Mouse (Mus musculus) MEL-GATA-1-ER (cell line): ENCODE results near the gene Zfp426.

ENCODE experiments used
- DNase-seq: peaks from one replicate; pipeline ENCODE4 v3.0.0-alpha.2; 2012; ENCODE audit warnings: low read depth; ENCODE audit errors: extremely low read depth

Zfp426 gene

DNA sequence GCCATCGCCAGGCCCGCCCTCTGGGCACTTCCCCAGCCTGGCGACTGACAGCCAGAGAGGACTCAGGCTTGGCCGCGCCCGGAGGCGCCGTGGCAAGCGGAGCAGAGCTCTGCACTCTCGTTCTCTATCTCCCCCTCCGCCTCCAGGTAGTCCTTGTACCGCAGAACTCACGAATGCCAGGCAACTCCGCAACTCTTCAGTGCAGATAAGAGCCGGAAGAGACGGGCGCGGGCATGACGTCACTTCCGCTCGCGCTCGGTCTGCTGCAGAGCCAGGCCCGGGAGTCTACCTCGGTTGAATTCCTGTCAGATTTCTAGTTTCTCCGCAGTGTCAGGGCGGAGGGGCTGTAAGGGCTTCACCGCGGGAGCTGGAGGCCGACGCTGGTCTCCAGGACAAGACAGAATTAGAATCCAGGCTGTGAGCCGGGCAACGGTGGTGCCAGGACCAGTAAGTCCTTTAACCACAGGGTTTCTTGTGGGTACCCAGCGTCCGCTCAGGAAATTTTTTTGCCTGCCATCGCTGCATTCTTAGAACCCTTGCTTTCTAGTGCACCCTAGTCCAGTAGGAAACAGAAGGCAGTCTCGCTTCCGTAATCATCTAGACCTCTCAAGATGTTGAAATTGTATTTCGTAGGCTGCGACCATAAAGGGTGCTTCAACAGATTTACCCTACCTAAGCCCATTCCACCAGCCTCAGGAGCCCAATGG is at the start of gene Zfp426:
TSS of gene Zfp426 (minus strand) at position 220 of the 707 bp plus-strand sequence.
- DNase-seq = peak; percentile 92

DNA sequence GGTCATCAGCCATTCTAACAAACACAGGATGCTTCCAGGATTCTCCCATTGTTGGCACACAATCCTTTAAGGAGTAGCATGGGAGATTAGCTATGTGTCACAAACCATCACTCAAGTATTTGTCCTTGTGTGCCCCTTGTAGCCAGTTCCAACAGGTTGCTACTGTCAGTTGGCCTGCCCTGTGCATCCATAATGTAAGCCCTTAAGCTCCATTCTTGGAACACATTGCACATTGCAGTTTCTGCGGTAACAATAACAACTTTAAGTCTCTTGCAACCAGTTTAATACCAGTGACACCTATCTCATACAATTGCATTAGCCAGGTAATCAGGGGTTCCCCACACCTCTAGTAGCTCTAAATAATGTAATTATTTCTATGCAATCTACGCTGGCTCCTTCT is 44.1 kb upstream of the Zfp426 start:
- DNase-seq = no peak

DNA sequence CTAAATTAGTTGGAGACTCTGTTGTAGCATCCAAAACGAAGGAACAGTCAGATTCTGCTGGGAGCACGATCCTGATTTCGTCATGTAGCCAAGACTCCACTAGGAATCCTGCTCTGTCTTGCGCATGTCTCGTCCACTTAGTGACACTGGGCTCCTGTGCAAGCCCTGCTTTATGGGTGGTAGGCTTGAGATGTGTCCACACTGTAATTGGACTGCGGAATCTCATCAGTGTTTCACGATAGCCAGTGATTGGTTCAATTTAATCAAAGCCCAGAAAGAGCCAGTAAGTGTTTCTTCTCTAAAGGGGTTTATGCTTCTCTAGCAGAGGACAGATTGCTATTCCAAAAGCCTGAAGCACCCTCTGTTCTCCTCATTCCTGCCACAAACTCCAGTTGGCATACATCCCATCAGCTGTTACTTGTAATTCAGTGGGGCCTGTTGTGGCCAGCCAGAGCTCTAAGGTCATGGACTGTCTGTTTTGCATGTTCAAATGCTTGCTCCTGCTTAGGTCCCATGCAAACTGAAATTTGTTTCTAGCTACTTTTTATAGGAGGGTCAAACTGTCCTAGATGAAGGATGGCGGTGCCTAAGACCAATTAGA is 41.9 kb upstream of the Zfp426 start:
- no peak for DNase-seq

DNA sequence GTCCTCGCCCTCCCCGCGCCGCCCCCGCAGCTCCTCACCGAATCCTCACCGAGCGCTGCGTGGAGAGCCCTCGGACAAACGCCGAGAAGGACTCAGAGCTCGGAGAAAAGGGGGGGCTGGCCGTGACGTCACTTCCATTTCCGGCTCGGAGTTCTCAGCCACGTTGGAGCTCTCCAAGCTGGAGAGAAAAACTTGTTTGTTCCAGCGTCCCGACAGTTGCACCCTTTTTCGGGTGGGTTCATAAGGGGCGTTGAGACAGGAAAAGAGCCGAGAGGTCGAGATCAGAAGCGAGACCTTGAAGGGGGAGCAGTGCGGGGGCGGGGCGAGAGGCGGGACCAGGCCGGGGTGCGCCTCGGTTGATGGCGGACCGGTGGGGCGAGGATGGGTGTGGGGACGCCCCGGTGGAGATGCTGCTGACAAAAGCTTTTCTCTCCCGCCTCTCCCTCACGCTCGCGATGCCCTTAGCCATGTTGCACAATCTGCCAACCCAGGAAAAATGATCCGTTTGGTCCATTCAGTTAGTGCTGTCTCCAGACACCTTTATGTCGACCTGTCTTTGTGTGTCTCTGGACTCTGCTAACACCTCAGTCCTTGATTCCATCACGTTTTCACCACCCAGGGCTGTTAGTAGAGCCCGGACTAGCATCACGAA is 28.9 kb upstream of the Zfp426 start, which contains the start of gene Zfp266:
TSS of gene Zfp266 (minus strand) at position 112 of the 652 bp plus-strand sequence.
- DNase-seq = peak; percentile 77

GRCm38 (mm10) chr9:20520531-20521210 is 28.1 kb upstream of the Zfp426 start:
- peak; percentile 36 for DNase-seq

- DNase-seq = no peak
Measured at GRCm38 (mm10) chr9:20519949-20520348, 27.4 kb upstream of the Zfp426 start.

DNA sequence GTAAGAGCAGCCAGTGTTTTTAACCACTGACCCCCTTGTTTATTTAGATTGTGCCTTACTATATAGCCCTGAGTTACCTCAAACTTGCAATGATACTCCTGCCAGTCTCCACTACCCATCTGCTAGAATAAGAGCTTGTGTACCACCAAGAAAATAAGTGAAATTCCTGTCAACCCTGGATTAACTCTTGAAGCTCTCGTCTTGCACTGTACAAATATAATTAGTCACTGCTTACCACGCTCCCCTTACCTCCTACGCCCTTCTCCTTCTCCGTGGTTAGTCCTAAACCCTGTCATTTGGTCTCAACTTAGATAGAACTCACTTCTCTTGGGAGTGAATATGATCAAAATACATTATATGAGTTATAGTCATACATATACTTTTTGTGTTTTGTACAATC is 26.2 kb upstream of the Zfp426 start:
- no peak for DNase-seq

DNA sequence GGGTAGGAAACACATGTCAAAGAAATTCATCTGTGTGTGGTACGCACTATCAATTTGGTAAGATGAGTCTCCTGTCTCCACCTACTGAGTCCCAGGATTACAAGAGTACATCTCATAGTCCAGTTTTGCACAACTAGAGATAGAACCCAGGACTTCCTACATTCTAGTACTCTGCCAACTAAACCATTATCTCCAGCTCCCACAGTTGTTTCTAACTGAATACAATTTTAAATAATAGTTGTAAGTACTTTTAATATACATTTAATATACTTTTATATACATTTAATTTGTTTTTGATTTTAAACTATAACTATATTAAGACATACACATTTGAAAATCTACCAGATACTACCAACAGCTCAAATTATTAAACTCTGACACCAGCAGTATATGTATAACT is 25.2 kb upstream of the Zfp426 start:
- no peak for DNase-seq

- no peak for DNase-seq
Measured at GRCm38 (mm10) chr9:20514016-20514415, 21.5 kb upstream of the Zfp426 start.

- DNase-seq = no peak
Measured at GRCm38 (mm10) chr9:20512714-20513113, 20.2 kb upstream of the Zfp426 start.

GRCm38 (mm10) chr9:20511645-20512044 is 19.1 kb upstream of the Zfp426 start:
- no peak for DNase-seq

DNA sequence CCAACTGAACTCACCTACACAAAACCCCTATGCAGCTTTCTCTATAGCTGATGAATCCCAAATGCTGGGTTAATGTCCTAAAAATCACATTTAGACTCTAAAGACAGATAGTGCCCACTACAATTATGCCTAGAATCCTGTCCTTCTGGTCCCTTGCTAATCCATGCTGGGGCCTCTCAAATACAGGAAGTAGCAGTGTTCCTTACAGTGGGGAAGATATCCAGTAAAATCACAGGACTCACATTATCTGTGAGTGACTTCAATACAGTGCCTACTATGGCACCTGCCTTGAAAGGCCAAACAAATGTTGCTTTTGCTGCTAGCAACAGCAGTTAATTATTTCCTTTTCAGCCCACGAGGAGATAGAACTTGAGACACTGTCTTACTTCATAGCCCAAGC is 17.8 kb upstream of the Zfp426 start:
- DNase-seq = no peak

DNA sequence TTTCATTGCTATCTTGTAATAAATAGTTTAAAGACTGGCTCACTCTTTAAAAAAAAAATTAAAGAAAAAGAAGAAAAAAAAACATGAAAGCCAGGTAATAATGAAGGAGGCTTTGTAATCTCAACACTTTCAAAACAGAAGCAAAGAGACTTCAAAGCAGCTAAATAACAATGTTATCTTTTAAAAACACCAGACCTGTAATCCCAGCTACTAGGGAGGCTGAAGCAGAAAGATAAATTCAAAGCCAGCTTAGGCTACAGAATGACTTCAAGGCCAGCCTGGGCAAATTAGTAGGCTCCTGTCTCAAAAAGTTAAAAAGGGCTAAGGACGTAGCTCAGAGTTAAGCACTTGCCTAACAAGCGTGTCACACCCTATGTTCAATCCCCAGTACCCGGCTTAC is 17.1 kb upstream of the Zfp426 start:
- no peak for DNase-seq

GRCm38 (mm10) chr9:20504801-20505200 is 12.3 kb upstream of the Zfp426 start:
- DNase-seq = no peak

DNA sequence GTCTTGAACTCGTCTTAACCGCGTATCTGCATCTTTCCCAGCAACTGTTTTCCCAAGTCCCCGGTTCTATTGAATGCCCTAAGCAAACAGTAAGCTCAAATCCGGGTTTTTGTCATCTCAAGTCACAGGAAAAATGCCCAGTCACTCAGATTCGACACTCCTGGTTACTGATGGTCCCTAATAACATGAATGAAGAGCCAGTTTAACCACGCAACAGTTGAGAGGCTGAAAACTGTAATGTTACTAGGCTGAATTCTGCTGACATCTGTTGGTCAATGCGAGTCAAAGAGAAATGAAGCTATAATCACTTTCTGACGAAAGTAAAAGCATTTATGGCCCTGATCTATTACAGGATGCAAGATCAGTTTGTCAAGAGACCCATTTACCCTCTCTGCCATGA is 735 bp upstream of the Zfp426 start:
- no peak for DNase-seq

DNA sequence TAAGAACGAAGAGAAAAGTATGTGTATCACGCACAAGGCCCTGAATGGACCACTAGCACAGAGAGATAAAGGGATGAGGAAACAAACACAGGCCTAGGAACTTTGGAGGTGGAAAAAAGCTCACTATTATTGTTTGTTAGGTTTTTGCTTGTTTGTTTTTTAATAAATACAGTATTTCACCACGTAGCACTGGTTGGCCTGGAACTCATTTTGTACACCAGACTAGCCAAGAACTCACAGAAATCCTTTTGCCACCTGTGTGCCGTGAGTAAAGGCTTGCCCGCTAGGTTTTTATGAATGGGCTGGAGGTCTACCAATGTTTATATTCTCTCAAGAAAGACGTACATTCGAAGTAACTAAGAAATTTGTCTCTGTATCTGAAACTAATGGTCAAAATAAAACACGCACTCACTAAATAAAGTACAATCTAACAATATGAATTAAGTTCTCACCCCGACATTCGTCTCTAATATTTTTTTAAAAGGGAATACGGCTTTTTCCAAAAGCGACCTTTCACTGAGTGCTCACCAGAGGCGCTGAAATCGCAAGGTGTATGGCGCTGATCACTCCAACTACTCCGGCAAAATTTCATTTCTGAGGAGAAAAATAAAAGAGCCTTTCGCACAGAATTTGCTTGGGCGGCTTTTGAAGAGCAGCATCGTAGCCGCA is 554 bp downstream of the Zfp426 start:
- DNase-seq = peak; percentile 43

DNA sequence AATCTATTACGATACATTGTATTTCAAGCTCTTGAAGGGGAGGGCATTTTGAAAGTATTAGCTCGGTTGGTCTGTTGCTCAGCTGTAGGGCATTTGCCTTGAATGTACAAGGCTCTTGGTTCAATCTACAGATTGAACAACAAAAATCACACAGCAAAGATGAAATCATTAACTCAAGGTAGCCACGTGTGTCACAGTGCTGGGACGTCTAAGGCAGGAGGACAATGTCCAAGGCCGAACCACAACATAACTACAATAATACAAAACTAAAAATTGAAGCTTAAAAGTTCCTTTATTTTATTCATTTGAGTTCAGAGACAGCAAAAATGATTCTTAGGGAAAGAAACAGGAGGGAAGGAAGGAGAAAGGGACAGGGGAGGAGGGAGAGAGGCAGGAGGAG is 3.0 kb downstream of the Zfp426 start:
- no peak for DNase-seq

- DNase-seq = no peak
Measured at GRCm38 (mm10) chr9:20479396-20479795, 13.2 kb downstream of the Zfp426 start.

- DNase-seq = no peak
Measured at GRCm38 (mm10) chr9:20476632-20477031, 15.9 kb downstream of the Zfp426 start.

- peak; percentile 49 for DNase-seq
Measured at GRCm38 (mm10) chr9:20466761-20467442, 25.6 kb downstream of the Zfp426 start.
